Mouse (Mus musculus) spleen, adult 2 months (tissue): ENCODE measurements around the gene Nedd8.

ENCODE experiments used
- CTCF ChIP-seq: fragments of 200-500 bp; IDR thresholded peaks from 2 replicates; pipeline ENCODE4 v1.5.1; 2011; ENCODE audit warnings: mild to moderate bottlenecking, inconsistent platforms; ENCODE audit not compliant: insufficient read depth, insufficient read length, insufficient replicate concordance; ENCODE audit errors: extremely low read depth
- POLR2A ChIP-seq: fragments of 200-500 bp; IDR thresholded peaks from 2 replicates; pipeline ENCODE4 v1.6.1; 2011; ENCODE audit warnings: low read depth, low read length, inconsistent platforms

DNA sequence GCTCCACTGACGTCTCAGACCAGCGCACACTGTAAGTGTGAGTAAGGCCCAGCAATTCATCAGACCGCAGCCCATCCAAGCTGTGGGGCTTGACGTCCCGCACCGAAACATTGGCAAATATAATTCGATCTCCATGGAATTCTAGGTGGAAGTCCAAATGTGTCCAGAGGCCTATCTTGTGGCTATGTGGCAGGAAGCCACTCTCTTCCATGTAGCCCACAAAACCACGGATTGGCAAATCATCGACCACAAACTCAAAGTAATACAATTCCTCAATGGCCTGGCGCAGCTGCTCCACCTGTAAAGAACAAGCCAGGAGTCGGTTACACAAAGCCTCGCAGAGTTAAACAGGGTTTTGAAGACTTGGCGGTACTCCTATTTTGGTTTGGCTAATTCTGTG lies 30.6 kb downstream of the Nedd8 start:
- TF ChIP-seq POLR2A = no peak
- TF ChIP-seq CTCF = no peak
